Mouse (Mus musculus): ENCODE results near the gene Wbp4. TPM values are rescaled to one million over a fixed set of nuclear protein-coding genes. Genes with fewer than 3 reads are reported as not detected.
"Not testable (repeated sequence)": the region's sequence is repeated elsewhere in the genome, so short reads cannot be mapped to it uniquely, and the experiment has no call there.

The Wbp4 gene
- 35.8 and 37.6 TPM in 2 replicates for polyA plus RNA-seq (2015; fragmentation: Nextera tagmentation; extraction: Ambion mirVana)

DNA sequence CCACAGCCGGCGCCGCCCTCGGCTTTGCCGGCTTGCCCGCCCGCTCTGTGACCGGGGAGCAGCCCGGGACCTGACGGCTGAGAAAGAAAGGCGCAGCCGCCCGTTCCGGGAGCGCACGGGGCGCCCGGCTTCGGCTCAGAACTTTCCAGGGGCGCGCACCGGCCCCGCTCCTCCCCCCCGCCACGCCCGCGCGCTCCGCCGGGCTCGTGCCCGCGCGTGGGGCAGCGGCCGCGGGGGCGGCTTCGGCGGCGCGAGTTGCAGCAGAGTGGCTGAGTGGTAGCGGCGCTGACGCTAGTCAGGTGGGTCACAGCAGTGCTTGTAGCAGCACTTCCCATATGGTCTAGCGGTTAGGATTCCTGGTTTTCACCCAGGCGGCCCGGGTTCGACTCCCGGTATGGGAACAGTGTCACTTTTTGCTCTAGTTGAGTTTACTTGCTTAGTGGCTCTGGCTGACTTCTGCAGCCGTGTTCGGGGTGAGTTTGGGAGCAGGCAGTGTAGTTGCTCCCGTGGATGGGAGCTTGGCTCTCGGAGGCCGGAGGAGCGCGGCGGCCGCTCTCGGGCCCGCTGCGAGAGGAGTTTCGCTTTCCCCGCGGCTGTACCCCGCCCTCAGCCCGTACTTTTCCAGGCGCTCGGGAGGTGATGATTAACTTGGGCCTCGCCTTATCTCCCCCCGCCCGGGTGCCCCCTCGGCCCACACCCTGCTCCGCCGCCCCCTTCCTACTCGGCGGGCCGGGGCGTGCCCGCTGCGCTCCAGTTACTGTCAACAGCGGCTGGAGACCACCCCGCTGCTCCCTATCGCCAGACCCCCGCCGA lies at the start of gene Wbp4:
Wbp4 (minus strand) TSS at position 182 of the 813 bp plus-strand sequence.
- WGBS = 1% methylated on average over 68 of the region's 86 CpGs
- H3K9ac ChIP-seq (replicated peaks; ENCODE audit: low read depth) = peak within 1 kb of the TSS; percentile 100
- no peaks in the 10 kb centered on the region for H3K27me3 ChIP-seq (replicated peaks; ENCODE audit: insufficient read depth, low read length)
- peak within 1 kb of the TSS; percentile 100 for H3K4me3 ChIP-seq (ENCODE audit: low read depth, low read length)
- no peaks in the 10 kb centered on the region for H3K9me3 ChIP-seq (ENCODE audit: low read length)
- H3K4me2 ChIP-seq (replicated peaks; ENCODE audit: low read depth, low read length) = peak within 1 kb of the TSS; percentile 72
- TF ChIP-seq EP300 (IDR thresholded peaks at IDR 0.05) = no peak
- TF ChIP-seq CTCF (IDR thresholded peaks at IDR 0.05) = no peak
- H3K27ac ChIP-seq (ENCODE audit: low read length) = peak within 1 kb of the TSS; percentile 100
- peak; percentile 86 for ATAC-seq
- DNase-seq (ENCODE audit: low spot score) = peak; percentile 94
- peaks cover 3% of the 10 kb centered on the region; the same call in 1 of the 2 replicates for H3K36me3 ChIP-seq (ENCODE audit: insufficient read depth, low read length)
- H3K4me1 ChIP-seq (ENCODE audit: insufficient read depth, low read depth, low read length) = peaks cover 33% of the 10 kb centered on the region

DNA sequence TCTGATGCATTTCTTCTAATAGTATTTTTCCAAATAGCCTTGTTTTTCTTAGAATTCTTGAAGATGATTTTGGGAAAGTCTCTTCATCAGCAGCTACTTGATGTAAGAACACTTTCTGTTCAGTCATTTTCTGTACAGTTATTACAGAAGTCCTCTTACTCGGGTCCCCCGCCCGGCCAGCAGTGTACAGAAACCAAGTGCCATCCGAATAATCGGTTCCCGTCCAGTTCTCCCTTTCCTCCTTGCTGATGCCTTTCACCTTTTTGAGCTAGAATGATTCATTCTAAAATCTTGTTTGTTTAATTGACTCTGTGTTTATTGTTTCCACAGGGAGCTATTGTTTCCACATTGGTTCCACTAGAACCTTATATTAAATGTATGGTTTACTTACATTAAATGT lies 49.4 kb upstream of the Wbp4 start:
- H3K36me3 ChIP-seq (ENCODE audit: insufficient read depth, low read length) = no peaks in the 10 kb centered on the region
- H3K4me2 ChIP-seq (replicated peaks; ENCODE audit: low read depth, low read length) = no peak overlapping the region
- no peaks in the 10 kb centered on the region for H3K27me3 ChIP-seq (replicated peaks; ENCODE audit: insufficient read depth, low read length)
- no peak overlapping the region for H3K4me3 ChIP-seq (ENCODE audit: low read depth, low read length)
- ATAC-seq (no peak), DNase-seq (ENCODE audit: low spot score) (no peak)
- no peak overlapping the region for H3K9ac ChIP-seq (replicated peaks; ENCODE audit: low read depth)
- no peak overlapping the region for H3K27ac ChIP-seq (ENCODE audit: low read length)
- TF ChIP-seq CTCF (IDR thresholded peaks at IDR 0.05) (no peak), EP300 (IDR thresholded peaks at IDR 0.05) (no peak)
- H3K4me1 ChIP-seq (ENCODE audit: insufficient read depth, low read depth, low read length) = peaks cover 8% of the 10 kb centered on the region; the same call in 1 of the 2 replicates
- WGBS = 71% methylated on average over 6 of the region's 6 CpGs
- H3K9me3 ChIP-seq (ENCODE audit: low read length) = no peaks in the 10 kb centered on the region

DNA sequence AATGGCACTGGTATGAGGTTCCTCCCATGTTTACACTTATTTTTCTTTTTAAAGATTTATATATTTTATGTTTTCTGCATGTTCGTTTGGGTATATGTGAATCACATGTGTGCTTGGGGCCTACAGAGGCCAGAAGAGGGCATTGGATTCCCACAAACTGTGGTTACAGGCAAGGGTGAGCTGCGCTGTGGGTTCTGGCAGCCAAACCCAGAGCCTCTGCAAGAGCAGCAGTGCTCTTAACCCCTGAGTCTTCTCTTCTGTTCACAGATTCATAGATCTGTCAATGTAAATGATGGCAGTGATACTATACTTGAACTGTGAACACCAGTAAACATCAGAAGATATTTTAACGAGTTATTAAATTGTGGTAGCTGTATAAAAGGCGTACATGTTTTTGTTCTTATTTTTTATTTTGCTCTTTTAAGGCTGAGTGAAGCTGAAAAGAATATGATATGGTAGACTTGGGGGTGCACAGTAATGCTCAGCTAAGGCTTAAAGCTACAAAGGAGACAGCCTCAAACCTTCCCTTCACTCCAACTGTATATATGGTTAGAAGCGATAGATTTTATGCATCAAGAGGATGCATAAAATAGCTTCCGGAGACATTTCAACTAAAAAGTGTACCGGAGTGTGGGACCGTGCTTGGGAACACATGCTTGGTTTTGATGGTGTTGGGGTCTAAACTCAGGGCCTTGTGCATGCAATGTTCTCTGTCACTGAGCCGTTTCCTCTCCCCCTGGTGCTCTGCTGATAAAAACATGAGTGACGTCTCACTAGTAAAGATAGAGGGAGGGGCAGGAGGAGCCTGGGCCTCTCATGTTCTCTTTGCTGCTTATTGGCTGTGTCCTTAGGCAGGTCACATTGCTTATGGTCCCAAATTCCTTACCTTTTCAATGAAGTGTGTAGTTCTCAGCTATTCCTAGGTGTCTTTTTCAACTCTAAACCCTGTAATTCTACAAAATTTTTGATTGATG lies 48.5 kb upstream of the Wbp4 start:
- H3K9me3 ChIP-seq (ENCODE audit: low read length) = no peaks in the 10 kb centered on the region
- TF ChIP-seq EP300 (IDR thresholded peaks at IDR 0.05) (no peak), CTCF (IDR thresholded peaks at IDR 0.05) (no peak)
- DNase-seq (ENCODE audit: low spot score) (no peak), ATAC-seq (no peak)
- H3K4me1 ChIP-seq (ENCODE audit: insufficient read depth, low read depth, low read length) = peaks cover 4% of the 10 kb centered on the region; the same call in 1 of the 2 replicates
- H3K4me3 ChIP-seq (ENCODE audit: low read depth, low read length) = no peak overlapping the region
- 73% methylated on average over 10 of the region's 10 CpGs for WGBS
- H3K36me3 ChIP-seq (ENCODE audit: insufficient read depth, low read length) = no peaks in the 10 kb centered on the region
- no peak overlapping the region for H3K9ac ChIP-seq (replicated peaks; ENCODE audit: low read depth)
- no peak overlapping the region for H3K27ac ChIP-seq (ENCODE audit: low read length)
- no peaks in the 10 kb centered on the region for H3K27me3 ChIP-seq (replicated peaks; ENCODE audit: insufficient read depth, low read length)
- H3K4me2 ChIP-seq (replicated peaks; ENCODE audit: low read depth, low read length) = no peak overlapping the region

DNA sequence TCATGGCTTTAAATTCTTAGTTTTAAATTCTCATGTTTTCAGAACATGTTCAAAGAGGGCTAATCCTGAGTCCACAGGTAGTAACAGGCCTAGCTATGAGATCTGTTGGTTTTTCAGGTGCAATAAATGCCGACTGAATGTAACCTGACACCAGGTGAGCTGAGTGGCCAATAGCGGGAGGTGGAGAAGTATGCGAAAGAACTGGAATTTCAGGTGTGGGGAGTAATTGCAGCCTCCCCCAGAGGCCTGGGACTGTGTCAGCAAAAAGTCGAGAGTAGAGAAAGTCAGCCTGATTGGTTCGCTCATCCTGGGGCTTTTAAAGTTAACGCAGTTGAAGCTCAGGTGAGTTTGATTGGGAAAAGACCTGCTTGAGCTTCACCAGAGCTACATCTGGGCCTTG lies 46.4 kb upstream of the Wbp4 start:
- Histone ChIP-seq H3K4me1 (ENCODE audit: insufficient read depth, low read depth, low read length) (no peaks in the 10 kb centered on the region; the same call in 1 of the 2 replicates), H3K9ac (replicated peaks; ENCODE audit: low read depth) (no peak overlapping the region), H3K36me3 (ENCODE audit: insufficient read depth, low read length) (no peaks in the 10 kb centered on the region; the same call in 1 of the 2 replicates), H3K27ac (ENCODE audit: low read length) (peak overlapping the region; percentile 26; the same call in 1 of the 2 replicates), H3K9me3 (ENCODE audit: low read length) (no peaks in the 10 kb centered on the region), H3K4me3 (ENCODE audit: low read depth, low read length) (no peak overlapping the region), H3K27me3 (replicated peaks; ENCODE audit: insufficient read depth, low read length) (no peaks in the 10 kb centered on the region), H3K4me2 (replicated peaks; ENCODE audit: low read depth, low read length) (0 out of 2 replicates have a peak overlapping the region, but pooled peaks have one; percentile 12)
- ATAC-seq (peak; percentile 98), DNase-seq (ENCODE audit: low spot score) (peak; percentile 94)
- 47% methylated on average over 6 of the region's 6 CpGs for WGBS
- TF ChIP-seq EP300 (IDR thresholded peaks at IDR 0.05) (peak; percentile 81), CTCF (IDR thresholded peaks at IDR 0.05) (no peak)

DNA sequence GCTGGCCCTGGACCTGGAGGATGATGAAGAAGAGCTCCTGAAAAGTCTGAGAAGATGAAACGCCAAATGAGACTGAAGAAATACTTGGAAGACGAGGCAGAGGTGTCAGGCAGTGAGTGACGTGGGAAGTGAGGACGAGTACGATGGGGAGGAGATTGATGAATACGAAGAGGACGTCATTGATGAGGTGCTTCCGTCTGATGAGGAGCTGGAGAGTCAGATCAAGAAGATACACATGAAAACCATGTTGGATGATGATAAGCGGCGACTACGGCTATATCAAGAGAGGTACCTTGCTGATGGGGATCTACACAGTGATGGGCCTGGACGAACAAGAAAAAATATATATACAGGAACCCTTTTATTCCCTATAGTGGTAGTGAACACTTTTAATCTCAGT lies 44.8 kb upstream of the Wbp4 start:
- DNase-seq (ENCODE audit: low spot score); H3K9ac ChIP-seq (replicated peaks; ENCODE audit: low read depth); H3K27me3 ChIP-seq (replicated peaks; ENCODE audit: insufficient read depth, low read length); H3K36me3 ChIP-seq (ENCODE audit: insufficient read depth, low read length); H3K4me2 ChIP-seq (replicated peaks; ENCODE audit: low read depth, low read length); H3K9me3 ChIP-seq (ENCODE audit: low read length); ATAC-seq; H3K4me3 ChIP-seq (ENCODE audit: low read depth, low read length); H3K27ac ChIP-seq (ENCODE audit: low read length): not testable (repeated sequence)
- WGBS = 83% methylated on average over 12 of the region's 12 CpGs
- H3K4me1 ChIP-seq (ENCODE audit: insufficient read depth, low read depth, low read length) = peaks cover 11% of the 10 kb centered on the region; the same call in 1 of the 2 replicates

DNA sequence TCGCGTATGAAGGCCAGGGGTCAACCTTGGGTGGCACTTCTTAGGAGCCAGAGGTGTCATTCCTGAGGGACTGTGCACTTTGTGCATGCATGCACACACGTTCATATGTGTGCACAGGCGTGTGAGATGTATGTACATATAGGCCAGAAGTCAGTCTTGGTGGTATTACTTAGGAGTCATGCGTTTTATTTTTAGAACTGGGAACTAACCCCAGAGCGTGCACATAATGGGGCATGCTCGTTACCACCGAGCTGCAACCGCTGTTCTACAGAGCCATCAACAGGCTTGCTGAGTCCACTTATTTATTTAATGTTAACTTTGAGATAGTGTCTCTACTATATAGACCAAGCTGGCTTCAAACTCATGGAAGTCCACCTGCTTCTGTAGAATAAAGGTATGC lies 41.1 kb upstream of the Wbp4 start:
- Histone ChIP-seq H3K27me3 (replicated peaks; ENCODE audit: insufficient read depth, low read length) (no peaks in the 10 kb centered on the region), H3K9me3 (ENCODE audit: low read length) (no peaks in the 10 kb centered on the region), H3K27ac (ENCODE audit: low read length) (no peak overlapping the region), H3K4me1 (ENCODE audit: insufficient read depth, low read depth, low read length) (peaks cover 27% of the 10 kb centered on the region; the same call in 1 of the 2 replicates), H3K36me3 (ENCODE audit: insufficient read depth, low read length) (no peaks in the 10 kb centered on the region; the same call in 1 of the 2 replicates), H3K4me2 (replicated peaks; ENCODE audit: low read depth, low read length) (no peak overlapping the region), H3K4me3 (ENCODE audit: low read depth, low read length) (no peak overlapping the region), H3K9ac (replicated peaks; ENCODE audit: low read depth) (no peak overlapping the region)
- no peak for DNase-seq (ENCODE audit: low spot score)
- TF ChIP-seq EP300 (IDR thresholded peaks at IDR 0.05) (no peak), CTCF (IDR thresholded peaks at IDR 0.05) (no peak)
- 76% methylated on average over 9 of the region's 9 CpGs for WGBS
- ATAC-seq = no peak
